Mouse (Mus musculus) hindbrain, postnatal 0 days (tissue): ENCODE measurements at regions not wholly inside any gene's neighbourhood (a gene's known extent, or its start where the extent isn't known, plus 50 kb on each side); places are given as distances from the start of the nearest gene placed in this dataset.
A peak's percentile ranks its signal among the peaks of the same experiment; 100 is the strongest.

Experiments used
- ATAC-seq: fragments of 200-750 bp; cut with Nextera tagmentation; 2 replicates; pipeline ENCODE4 v1.8.0; 2017; ENCODE audit warnings: mild to moderate bottlenecking, moderate TSS enrichment, moderate library complexity
- DNase-seq: peaks from one replicate; pipeline ENCODE4 v3.0.0-alpha.2; 2015; ENCODE audit warnings: low spot score
- H3K27ac ChIP-seq: fragments of 300-500 bp; sonication (generic); 2 replicates; pipeline ENCODE4 v1.5.1; 2014; ENCODE audit warnings: mild to moderate bottlenecking
- H3K27me3 ChIP-seq: fragments of 300-500 bp; sonication (generic); 2 replicates; pipeline ENCODE4 v1.6.1; 2014; ENCODE audit warnings: low read length, mixed read lengths; ENCODE audit not compliant: insufficient read depth
- H3K36me3 ChIP-seq: fragments of 300-500 bp; sonication (generic); 2 replicates; pipeline ENCODE4 v1.6.1; 2014; ENCODE audit warnings: low read length, mixed read lengths; ENCODE audit not compliant: insufficient read depth
- H3K4me1 ChIP-seq: fragments of 300-500 bp; sonication (generic); 2 replicates; pipeline ENCODE4 v1.6.1; 2014; ENCODE audit warnings: antibody characterized with exemption, low read length, mixed read lengths; ENCODE audit not compliant: insufficient read depth
- H3K4me2 ChIP-seq: fragments of 300-500 bp; sonication (generic); 2 replicates; pipeline ENCODE4 v1.6.1; 2014; ENCODE audit warnings: low read depth, mild to moderate bottlenecking, low read length, moderate library complexity, mixed read lengths
- H3K4me3 ChIP-seq: fragments of 300-500 bp; sonication (generic); 2 replicates; pipeline ENCODE4 v1.5.1; 2014; ENCODE audit warnings: low read length
- H3K9ac ChIP-seq: fragments of 300-500 bp; sonication (generic); replicated peaks from 2 replicates; pipeline ENCODE4 v1.6.1; 2014; ENCODE audit warnings: mild to moderate bottlenecking, low read length, moderate library complexity, mixed read lengths
- H3K9me3 ChIP-seq: fragments of 300-500 bp; sonication (generic); 2 replicates; pipeline ENCODE4 v1.6.1; 2016; ENCODE audit warnings: low read length, mixed read lengths
- CTCF ChIP-seq: IDR thresholded peaks from 2 replicates; pipeline ENCODE4 v1.5.1; 2016; ENCODE audit warnings: antibody characterized with exemption, control low read depth, low read depth
- WGBS: fragments of 180-500 bp; shearing (Covaris S2); extraction: QIAGEN DNeasy Blood & Tissue Kit; methylation state at CpG from one replicate; pipeline ENCODE4 v1.1.7; 2014; 5-methylcytosine and 5-hydroxymethylcytosine counted together

DNA sequence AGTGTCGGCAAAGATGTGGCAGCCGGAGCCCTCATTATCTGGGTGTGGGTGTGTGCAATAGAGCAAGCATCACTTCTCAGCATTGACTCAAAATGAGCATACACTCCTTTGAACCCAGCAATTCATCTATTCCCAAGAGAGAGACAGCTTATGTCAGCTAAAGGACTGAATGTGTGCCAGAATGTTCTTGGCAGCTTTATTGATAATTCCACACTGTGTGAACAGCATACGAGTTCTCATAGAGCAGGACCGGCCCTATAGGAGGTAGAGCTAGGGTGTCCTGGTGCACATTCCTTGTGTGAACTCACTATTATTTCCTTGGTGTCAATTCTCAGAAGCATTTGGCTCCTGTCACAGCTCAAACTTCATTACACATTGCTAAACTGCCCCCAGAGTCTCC is 131.3 kb downstream of the Zfp36l2 start:
- no peak for TF ChIP-seq CTCF
- H3K9ac ChIP-seq, result no peak overlapping the region
- H3K4me1 ChIP-seq, result peaks cover 10% of the 10 kb centered on the region
- H3K4me3 ChIP-seq, result no peak overlapping the region
- H3K4me2 ChIP-seq, result no peak overlapping the region
- H3K27me3 ChIP-seq, result no peaks in the 10 kb centered on the region
- H3K9me3 ChIP-seq, result no peaks in the 10 kb centered on the region
- ATAC-seq, result no peak
- WGBS, result 63% methylated on average over 4 of the region's 4 CpGs
- no peaks in the 10 kb centered on the region for H3K36me3 ChIP-seq
- H3K27ac ChIP-seq, result peak overlapping the region; percentile 75
- DNase-seq, result no peak

DNA sequence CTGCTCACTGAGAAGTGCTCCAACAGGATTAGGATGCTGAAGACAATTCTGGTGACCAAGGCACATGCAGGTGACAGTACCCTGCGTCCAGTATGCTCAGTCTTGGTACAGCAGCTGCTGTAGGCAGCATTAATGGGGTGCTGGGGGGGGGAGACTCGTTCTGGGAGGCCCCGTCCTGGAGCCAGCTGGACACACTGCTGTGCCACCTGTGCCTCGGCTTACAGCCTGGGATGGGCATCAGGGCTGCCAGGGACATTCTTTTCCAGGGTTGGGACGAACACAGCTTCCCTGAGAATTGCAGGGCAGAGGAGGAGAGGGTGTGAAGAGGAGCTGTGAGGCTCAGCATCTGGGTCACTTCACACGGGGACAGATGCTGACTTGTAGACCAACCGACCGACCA is 135.3 kb downstream of the Zfp36l2 start:
- Histone ChIP-seq H3K27me3 (no peaks in the 10 kb centered on the region), H3K4me2 (no peak overlapping the region), H3K9me3 (no peaks in the 10 kb centered on the region), H3K4me1 (no peaks in the 10 kb centered on the region), H3K36me3 (no peaks in the 10 kb centered on the region), H3K27ac (no peak overlapping the region), H3K4me3 (no peak overlapping the region), H3K9ac (no peak overlapping the region)
- DNase-seq (no peak), ATAC-seq (no peak)
- TF ChIP-seq CTCF, result no peak
- 69% methylated on average over 8 of the region's 8 CpGs for WGBS

DNA sequence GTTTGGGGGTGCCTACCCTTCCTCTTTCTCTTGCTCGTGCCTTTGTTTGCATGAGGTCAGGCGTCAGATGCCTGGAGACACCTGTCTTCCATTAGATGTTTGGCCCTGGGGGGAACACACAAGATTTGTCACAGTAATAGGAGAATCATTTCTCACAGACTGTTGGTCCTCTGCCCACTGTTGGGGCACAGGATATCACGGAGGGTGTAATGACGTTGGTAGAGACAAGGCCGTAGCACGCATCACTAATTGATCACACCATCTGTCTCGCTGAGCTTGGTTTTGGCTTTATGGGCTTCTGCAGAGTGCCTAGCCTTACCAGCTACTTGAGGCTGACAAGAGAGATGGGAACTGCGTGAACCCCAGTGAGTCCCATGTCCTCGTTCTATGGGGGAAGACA is 136.5 kb downstream of the Zfp36l2 start:
- H3K4me2 ChIP-seq, result no peak overlapping the region
- 65% methylated on average over 9 of the region's 9 CpGs for WGBS

GRCm38 (mm10) chr17:84048533-84048932 is 139.2 kb downstream of the Zfp36l2 start:
- TF ChIP-seq CTCF, result no peak
- H3K27me3 ChIP-seq, result no peaks in the 10 kb centered on the region
- WGBS, result 34% methylated on average over 6 of the region's 6 CpGs
- H3K36me3 ChIP-seq, result no peaks in the 10 kb centered on the region
- no peak overlapping the region for H3K4me2 ChIP-seq
- ATAC-seq (peak; percentile 15; the same call in 1 of the 2 replicates), DNase-seq (peak; percentile 33)
- no peak overlapping the region for H3K27ac ChIP-seq
- H3K4me3 ChIP-seq, result no peak overlapping the region
- no peaks in the 10 kb centered on the region for H3K4me1 ChIP-seq
- H3K9me3 ChIP-seq, result no peaks in the 10 kb centered on the region
- H3K9ac ChIP-seq, result no peak overlapping the region

More for the DNA sequence above, 136.5 kb downstream of the Zfp36l2 start:
- Histone ChIP-seq H3K4me3 (no peak overlapping the region), H3K27ac (no peak overlapping the region), H3K4me1 (no peaks in the 10 kb centered on the region), H3K36me3 (no peaks in the 10 kb centered on the region), H3K27me3 (no peaks in the 10 kb centered on the region), H3K9me3 (no peaks in the 10 kb centered on the region), H3K9ac (no peak overlapping the region)
- no peak for TF ChIP-seq CTCF
- ATAC-seq (no peak), DNase-seq (no peak)

GRCm38 (mm10) chr17:84047520-84047919 is 140.2 kb downstream of the Zfp36l2 start:
- Histone ChIP-seq H3K36me3 (no peaks in the 10 kb centered on the region), H3K27me3 (no peaks in the 10 kb centered on the region), H3K4me3 (no peak overlapping the region), H3K4me2 (no peak overlapping the region), H3K9me3 (no peaks in the 10 kb centered on the region), H3K27ac (no peak overlapping the region), H3K4me1 (no peaks in the 10 kb centered on the region), H3K9ac (no peak overlapping the region)
- 85% methylated on average over 1 of the region's 1 CpGs for WGBS
- ATAC-seq (no peak), DNase-seq (no peak)
- peak; percentile 23; the same call in 1 of the 2 replicates for TF ChIP-seq CTCF

DNA sequence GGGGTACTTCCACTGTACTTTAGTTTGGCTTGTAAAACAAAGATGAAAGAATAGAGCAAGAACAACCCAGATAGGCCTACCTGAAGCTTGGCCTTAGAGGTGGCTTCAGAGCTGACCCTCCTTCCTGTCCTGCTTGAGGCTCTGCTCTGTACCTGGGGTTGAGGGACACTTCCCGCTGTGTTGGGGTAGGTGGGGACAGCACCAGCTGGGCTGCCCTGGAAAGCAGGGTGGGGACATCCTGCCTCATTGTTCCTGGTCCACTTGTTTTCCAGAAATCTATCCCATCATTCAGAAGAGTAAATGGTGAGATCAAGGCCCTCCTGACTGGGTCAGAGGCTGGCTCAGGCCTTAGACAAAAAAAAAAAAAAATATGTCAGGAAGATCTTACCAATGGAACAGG is 141.9 kb downstream of the Zfp36l2 start:
- Histone ChIP-seq H3K27ac (no peak overlapping the region), H3K36me3 (no peaks in the 10 kb centered on the region), H3K4me2 (no peak overlapping the region), H3K9me3 (no peaks in the 10 kb centered on the region), H3K4me3 (no peak overlapping the region), H3K9ac (no peak overlapping the region), H3K4me1 (no peaks in the 10 kb centered on the region), H3K27me3 (no peaks in the 10 kb centered on the region)
- DNase-seq, result no peak
- TF ChIP-seq CTCF, result no peak
- no peak for ATAC-seq
- WGBS, result 88% methylated on average over 1 of the region's 1 CpGs

- peak; percentile 40; the same call in 1 of the 2 replicates for ATAC-seq
- H3K4me1 ChIP-seq, result no peaks in the 10 kb centered on the region
Measured at GRCm38 (mm10) chr17:84044472-84044936, 143.2 kb downstream of the Zfp36l2 start.

More at GRCm38 (mm10) chr17:84044472-84044936, 143.2 kb downstream of the Zfp36l2 start:
- no peak overlapping the region for H3K4me3 ChIP-seq
- TF ChIP-seq CTCF, result no peak
- H3K27ac ChIP-seq, result no peak overlapping the region
- no peaks in the 10 kb centered on the region for H3K27me3 ChIP-seq
- H3K4me2 ChIP-seq, result no peak overlapping the region
- H3K9ac ChIP-seq, result no peak overlapping the region
- no peaks in the 10 kb centered on the region for H3K9me3 ChIP-seq
- 55% methylated on average over 5 of the region's 5 CpGs for WGBS
- no peaks in the 10 kb centered on the region for H3K36me3 ChIP-seq
- DNase-seq, result no peak
